In the genomic region with DNA sequence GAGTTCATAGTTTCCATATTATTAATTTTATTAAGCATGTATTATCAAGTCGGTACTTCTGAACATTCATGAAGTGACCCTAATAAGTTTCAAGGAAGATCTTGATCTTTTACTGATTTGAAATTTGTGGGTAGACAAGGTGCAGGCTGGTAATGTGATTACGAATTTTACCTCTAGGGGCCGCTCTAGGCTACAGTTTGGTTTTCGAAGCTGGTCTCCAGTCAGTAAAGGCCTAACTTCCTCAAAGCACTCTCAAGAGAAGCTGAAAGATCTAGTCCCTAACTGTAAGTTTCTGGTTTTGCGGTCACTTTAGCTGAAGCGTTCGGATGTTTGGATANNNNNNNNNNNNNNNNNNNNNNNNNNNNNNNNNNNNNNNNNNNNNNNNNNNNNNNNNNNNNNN, we compare ENCODE assay signal across 8 mouse cellular contexts.
A peak's percentile ranks its signal among the peaks of the same experiment; 100 is the strongest.
DNase-seq lines count a peak whose midpoint lies in the region; ATAC-seq lines count a peak whose summit lies in the region.

No protein-coding gene starts in this region.

- DNase-seq in ovary, postnatal 36 days (ENCODE audit: low spot score), result peak; percentile 28
- no peak for DNase-seq in ovary, postnatal 10 days (ENCODE audit: low spot score)
- peak; percentile 25 for DNase-seq in adrenal gland, adult 2 months
- DNase-seq in embryo, embryonic 11 days, result peak; percentile 72
- peak; percentile 70 to 82 for DNase-seq in left cerebral cortex, postnatal 25 days (ENCODE audit: low spot score in 2 of 2)
- peak; percentile 9 for DNase-seq in retina, adult 2 months (ENCODE audit: low read depth, low spot score)
- DNase-seq in spleen, adult 12 weeks (ENCODE audit: low spot score), result no peak

- intact Hi-C loops in left cerebral cortex, postnatal 25 days (cut with DNase I), result loop anchor here (5.0 kb wide), 3 partner anchors 97 to 253 kb away; no protein-coding TSS in a partner anchor

- peak; percentile 85 to 95 for ATAC-seq in hematopoietic stem cell, adult 5-6 weeks (replicated peaks in 1 of 2; ENCODE audit: insufficient read depth in 1 of 2, low FRiP score in 2 of 2, low TSS enrichment in 1 of 2, low read depth in 1 of 2, poor library complexity in 2 of 2, severe bottlenecking in 2 of 2)

Comparison
In these comparisons a context has a peak if more than half of its experiments do, and no peak if none do; other contexts are left out.
1. DNase-seq: peak in ovary, postnatal 36 days (single experiment), adrenal gland, adult 2 months (single experiment), embryo, embryonic 11 days (single experiment), left cerebral cortex, postnatal 25 days (2 of 2) and retina, adult 2 months (single experiment); none in ovary, postnatal 10 days (single experiment) and spleen, adult 12 weeks (single experiment).